ENCODE assay signal across 29 mouse cellular contexts in the genomic region with DNA sequence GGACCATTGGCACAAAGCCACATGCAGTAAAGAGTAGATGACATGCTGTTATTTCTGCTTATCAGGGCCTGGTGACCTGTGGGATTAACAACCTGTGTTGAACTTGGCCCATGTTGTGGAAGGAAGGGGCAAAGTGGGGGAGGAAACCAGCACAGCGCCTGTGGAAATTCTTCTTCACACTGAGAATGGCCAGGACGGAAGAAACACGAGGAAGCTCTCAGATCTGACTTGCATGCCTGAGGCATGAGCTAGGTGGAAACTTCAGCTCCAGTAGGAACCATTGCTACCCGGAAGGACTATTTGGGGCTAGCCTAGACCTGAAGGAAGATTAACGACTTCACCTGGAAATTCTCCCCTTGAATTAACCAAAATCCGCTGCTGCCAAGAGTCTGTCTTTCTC.
DNase-seq lines count a peak whose midpoint lies in the region; ATAC-seq and TF ChIP-seq lines count a peak whose summit lies in the region.
"Had no signal": no experiment of that assay in that cellular context is flagged by ENCODE, and none has a peak within 500 bp of the region (broad histone marks: within the 10 kb centered on the region; RNA-seq: fewer than 3 reads in every experiment).

No protein-coding gene starts in this region.

- peaks cover 10% of the 10 kb centered on the region for H3K4me1 ChIP-seq in forebrain, embryonic 13.5 days
- H3K4me1 ChIP-seq in forebrain, embryonic 15.5 days = peaks cover 5% of the 10 kb centered on the region; the same call in 1 of the 2 replicates
- peaks cover 7 to 8% of the 10 kb centered on the region in 2 experiments; a peak in 3 of 4 replicates for H3K4me1 ChIP-seq in heart, embryonic 14.5 days (ENCODE audit: control insufficient read depth in 2 of 2, insufficient read depth in 2 of 2, low read length in 2 of 2)

- no peak for DNase-seq in heart, postnatal 36 days
- DNase-seq in left cerebral cortex, adult 2 months (ENCODE audit: extremely low spot score in 1 of 2, low spot score in 2 of 2) = no peak
- no peak for DNase-seq in left cerebral cortex, postnatal 25 days (ENCODE audit: low spot score in 2 of 2)
- peak; percentile 12 for DNase-seq in heart, postnatal 4 days
- DNase-seq: adrenal gland, adult 8-10 months; cerebellum, adult 2 months; cerebellum, postnatal 14 days; gastrocnemius, adult 2 months; gastrocnemius, postnatal 36 days; kidney, postnatal 25 days; left cerebral cortex, postnatal 4 days; liver; lung, adult 2 months; lung, postnatal 14 days; spleen, adult 18-20 months; thymus, postnatal 25 days had no signal

- H3K27ac ChIP-seq in forebrain, embryonic 13.5 days = peak overlapping the region; percentile 14; the same call in 1 of the 2 replicates
- no peak overlapping the region for H3K27ac ChIP-seq in forebrain, embryonic 15.5 days (replicated peaks)
- H3K27ac ChIP-seq in heart, embryonic 14.5 days (replicated peaks in 1 of 2; ENCODE audit: control insufficient read depth in 1 of 2, insufficient read depth in 1 of 2, low read depth in 2 of 2, low read length in 2 of 2) = no peak overlapping the region; a peak in 1 of 4 replicates
- peak overlapping the region; percentile 40 for H3K27ac ChIP-seq in left cerebral cortex, adult 2 months
- H3K27ac ChIP-seq: gastrocnemius, adult 2 months; hindbrain, embryonic 14.5 days; liver, embryonic 14.5 days; neural tube, embryonic 12.5 days had no signal

- H3K27me3 ChIP-seq in forebrain, embryonic 13.5 days = no peaks in the 10 kb centered on the region
- no peaks in the 10 kb centered on the region for H3K27me3 ChIP-seq in forebrain, embryonic 15.5 days
- H3K27me3 ChIP-seq in heart, embryonic 14.5 days (ENCODE audit: control insufficient read depth, insufficient read depth, low read length) = no peaks in the 10 kb centered on the region
- H3K27me3 ChIP-seq: neural tube, embryonic 12.5 days had no signal

- intact Hi-C loops in heart, postnatal 36 days (cut with DNase I) = no loop called here
- intact Hi-C loops in left cerebral cortex, adult 2 months (cut with DNase I) = loop anchor here (2.0 to 5.0 kb wide), 2 partner anchors 39 to 90 kb away; no protein-coding TSS in a partner anchor
- intact Hi-C loops in left cerebral cortex, postnatal 25 days (cut with DNase I) = loop anchor here (2.0 to 5.0 kb wide), 3 partner anchors 32 to 89 kb away; partner anchors contain the start of gene Akt3

- no peak for TF ChIP-seq CTCF in left cerebral cortex, adult 2 months (IDR thresholded peaks at IDR 0.05)

- WGBS in forebrain, embryonic 13.5 days = 71% methylated on average over 6 of the region's 6 CpGs
- 68% methylated on average over 6 of the region's 6 CpGs for WGBS in forebrain, embryonic 15.5 days
- WGBS in heart, embryonic 14.5 days = 49% methylated on average over 6 of the region's 6 CpGs

- no peaks in the 10 kb centered on the region for H3K9me3 ChIP-seq in forebrain, embryonic 13.5 days (replicated peaks)
- H3K9me3 ChIP-seq in forebrain, embryonic 15.5 days = no peaks in the 10 kb centered on the region
- no peaks in the 10 kb centered on the region for H3K9me3 ChIP-seq in heart, embryonic 14.5 days (ENCODE audit: control insufficient read depth, low read length)
- H3K9me3 ChIP-seq: neural tube, embryonic 12.5 days had no signal

- no peak overlapping the region for H3K4me3 ChIP-seq in forebrain, embryonic 13.5 days
- no peak overlapping the region for H3K4me3 ChIP-seq in forebrain, embryonic 15.5 days
- H3K4me3 ChIP-seq in heart, embryonic 14.5 days (ENCODE audit: control insufficient read depth in 1 of 2, insufficient read depth in 1 of 2, low read depth in 1 of 2, low read length in 2 of 2) = no peak overlapping the region
- no peak overlapping the region for H3K4me3 ChIP-seq in left cerebral cortex, adult 2 months
- H3K4me3 ChIP-seq: erythroblast, embryonic 14.5 days; gastrocnemius, adult 2 months; myocyte; neural tube, embryonic 12.5 days had no signal

- H3K9ac ChIP-seq in forebrain, embryonic 13.5 days = no peak overlapping the region
- H3K9ac ChIP-seq in forebrain, embryonic 15.5 days (replicated peaks) = no peak overlapping the region
- H3K9ac ChIP-seq in heart, embryonic 14.5 days (ENCODE audit: low read length) = no peak overlapping the region
- H3K9ac ChIP-seq: hindbrain, embryonic 14.5 days; liver, embryonic 14.5 days; neural tube, embryonic 12.5 days had no signal

- H3K4me2 ChIP-seq in forebrain, embryonic 13.5 days = no peak overlapping the region
- no peak overlapping the region for H3K4me2 ChIP-seq in forebrain, embryonic 15.5 days (replicated peaks)
- no peak overlapping the region for H3K4me2 ChIP-seq in heart, embryonic 14.5 days (ENCODE audit: low read length)
- H3K4me2 ChIP-seq: hindbrain, embryonic 14.5 days; midbrain, embryonic 11.5 days; neural tube, embryonic 12.5 days had no signal

- no peak for ATAC-seq in forebrain, embryonic 13.5 days
- ATAC-seq in forebrain, embryonic 15.5 days (replicated peaks) = no peak
- ATAC-seq in heart, embryonic 14.5 days (ENCODE audit: insufficient number of reproducible peaks, insufficient read depth, low FRiP score, low read depth) = peak; percentile 64; the same call in 1 of the 2 replicates
- ATAC-seq: forebrain, embryonic 14.5 days; intestine, postnatal 0 days; midbrain, embryonic 16.5 days had no signal

- no peaks in the 10 kb centered on the region for H3K36me3 ChIP-seq in forebrain, embryonic 13.5 days (ENCODE audit: poor library complexity, severe bottlenecking)
- no peaks in the 10 kb centered on the region for H3K36me3 ChIP-seq in forebrain, embryonic 15.5 days
- no peaks in the 10 kb centered on the region for H3K36me3 ChIP-seq in heart, embryonic 14.5 days (ENCODE audit: control insufficient read depth, insufficient read depth, low read length)
- H3K36me3 ChIP-seq: G1E; neural tube, embryonic 12.5 days had no signal

Comparison
In these comparisons a context has a peak if more than half of its experiments do, and no peak if none do; other contexts are left out.
1. H3K27ac ChIP-seq: peak in forebrain, embryonic 13.5 days (single experiment) and left cerebral cortex, adult 2 months (single experiment); none in forebrain, embryonic 15.5 days (single experiment) and heart, embryonic 14.5 days (0 of 2).